Mouse (Mus musculus) midbrain, embryonic 16.5 days (tissue): Measurements from ENCODE around the gene Dennd1a. TPM values are rescaled to one million over a fixed set of nuclear protein-coding genes. Genes with fewer than 3 reads are reported as not detected.

Experiments
- ATAC-seq: fragments of 200-750 bp; cut with Nextera tagmentation; 2 replicates; pipeline ENCODE4 v1.8.0; 2017; ENCODE audit warnings: moderate TSS enrichment
- H3K27ac ChIP-seq: fragments of 300-500 bp; sonication (generic); 2 replicates; pipeline ENCODE4 v1.5.1; 2014; ENCODE audit warnings: mild to moderate bottlenecking, low read length, mixed read lengths
- H3K27me3 ChIP-seq: fragments of 300-500 bp; sonication (generic); 2 replicates; pipeline ENCODE4 v1.6.1; 2014; ENCODE audit warnings: low read depth, low read length, mixed read lengths; ENCODE audit not compliant: control insufficient read depth, insufficient read depth
- H3K36me3 ChIP-seq: fragments of 300-500 bp; sonication (generic); 2 replicates; pipeline ENCODE4 v1.6.1; 2014; ENCODE audit warnings: mild to moderate bottlenecking, low read length, moderate library complexity, mixed read lengths; ENCODE audit not compliant: control insufficient read depth, insufficient read depth
- H3K4me1 ChIP-seq: fragments of 300-500 bp; sonication (generic); 2 replicates; pipeline ENCODE4 v1.6.1; 2014; ENCODE audit warnings: mild to moderate bottlenecking, low read length, mixed read lengths; ENCODE audit not compliant: control insufficient read depth, insufficient read depth
- H3K4me2 ChIP-seq: fragments of 300-500 bp; sonication (generic); 2 replicates; pipeline ENCODE4 v1.6.1; 2014; ENCODE audit warnings: mild to moderate bottlenecking, low read length, mixed read lengths
- H3K4me3 ChIP-seq: fragments of 300-500 bp; sonication (generic); 2 replicates; pipeline ENCODE4 v1.5.1; 2014; ENCODE audit warnings: low read depth, mild to moderate bottlenecking, low read length, moderate library complexity, mixed read lengths
- H3K9ac ChIP-seq: fragments of 300-500 bp; sonication (generic); 2 replicates; pipeline ENCODE4 v1.6.1; 2014; ENCODE audit warnings: low read depth, low read length, mixed read lengths
- H3K9me3 ChIP-seq: fragments of 300-500 bp; sonication (generic); replicated peaks from 2 replicates; pipeline ENCODE4 v1.6.1; 2014; ENCODE audit warnings: mild to moderate bottlenecking, low read length, mixed read lengths; ENCODE audit not compliant: control insufficient read depth, poor library complexity, severe bottlenecking
- WGBS: fragments of 180-500 bp; shearing (Covaris S2); extraction: QIAGEN DNeasy Blood & Tissue Kit; methylation state at CpG from one replicate; pipeline ENCODE4 v1.1.7; 2014; 5-methylcytosine and 5-hydroxymethylcytosine counted together
- polyA plus RNA-seq: library from polyadenylated mRNA; unstranded; fragments of >200 nt; fragmentation: Nextera tagmentation; extraction: Ambion mirVana; gene quantifications from 2 replicates; pipeline ENCODE4 v1.2.1, GENCODE M21; 2015

Gene Dennd1a
- polyA plus RNA-seq, 1 experiment from 2014 or later = 21.7 TPM

DNA sequence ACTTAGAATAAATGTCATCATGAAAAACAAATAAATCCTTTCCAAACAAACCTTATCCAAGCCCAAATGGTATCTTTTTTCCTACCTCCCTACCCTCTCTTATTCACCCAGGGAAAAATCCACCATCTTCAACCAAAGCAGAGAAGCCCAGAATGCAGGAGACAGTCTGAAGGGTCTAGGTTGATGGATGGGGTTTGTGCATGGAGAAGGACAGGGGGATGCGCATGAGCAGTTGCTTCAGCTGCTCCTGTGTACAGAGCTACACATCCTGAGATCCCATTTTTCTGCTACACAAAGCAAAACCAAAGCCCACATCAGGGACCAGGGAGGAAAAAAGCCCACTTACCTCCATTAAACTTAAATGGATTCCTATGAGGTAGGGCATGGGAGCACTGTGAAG lies 304.5 kb downstream of the Dennd1a start:
- 96% methylated on average over 1 of the region's 1 CpGs for WGBS
- H3K9me3 ChIP-seq = no peaks in the 10 kb centered on the region
- H3K4me2 ChIP-seq = no peak overlapping the region
- ATAC-seq = no peak
- H3K36me3 ChIP-seq = no peaks in the 10 kb centered on the region
- peaks cover 9% of the 10 kb centered on the region for H3K4me1 ChIP-seq
- no peak overlapping the region for H3K9ac ChIP-seq
- H3K27ac ChIP-seq = no peak overlapping the region
- H3K27me3 ChIP-seq = no peaks in the 10 kb centered on the region
- no peak overlapping the region for H3K4me3 ChIP-seq

DNA sequence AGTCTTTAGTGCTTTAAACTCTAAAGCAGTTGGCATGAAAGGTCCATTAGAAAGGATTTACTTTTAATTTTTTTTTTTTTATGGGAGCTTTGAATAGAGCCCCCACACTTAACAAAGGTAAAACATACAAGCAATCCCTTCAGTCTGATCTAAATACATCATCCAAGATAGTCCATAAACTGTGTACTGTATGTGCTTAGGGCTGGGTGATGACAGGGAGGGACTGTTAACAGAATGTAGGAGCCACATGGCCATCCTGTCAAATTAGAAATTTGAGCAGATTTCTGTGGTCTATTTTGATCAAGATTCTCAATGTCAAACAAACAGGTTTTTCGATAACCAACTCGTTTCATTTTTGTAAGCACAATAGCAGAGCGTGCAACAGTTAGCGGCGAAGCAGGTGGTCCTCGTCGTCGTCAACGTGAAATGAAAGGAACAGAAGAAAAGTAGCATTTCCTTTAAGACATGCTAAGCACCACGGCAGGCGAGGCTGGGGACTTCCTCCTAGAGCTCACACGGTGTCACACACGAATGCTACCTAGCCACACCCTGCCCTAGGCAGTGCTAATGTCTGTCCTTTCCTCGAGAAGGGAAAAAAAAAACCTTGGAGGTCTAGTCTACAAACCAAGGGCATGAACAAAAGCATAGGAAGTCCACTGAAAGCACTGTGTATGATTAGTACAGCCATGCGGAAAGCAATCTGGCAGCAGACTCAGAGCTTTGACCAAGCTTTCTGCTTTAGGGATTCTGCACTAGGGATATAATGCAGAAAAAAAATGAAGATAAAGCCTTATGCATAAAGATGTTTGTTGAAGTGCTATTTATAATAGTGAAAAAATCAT lies 305.4 kb downstream of the Dennd1a start:
- Histone ChIP-seq H3K4me2 (no peak overlapping the region), H3K27ac (no peak overlapping the region), H3K27me3 (no peaks in the 10 kb centered on the region), H3K4me3 (no peak overlapping the region), H3K36me3 (no peaks in the 10 kb centered on the region), H3K9me3 (no peaks in the 10 kb centered on the region), H3K9ac (0 out of 2 replicates have a peak overlapping the region, but pooled peaks have one; percentile 6), H3K4me1 (peaks cover 9% of the 10 kb centered on the region)
- 56% methylated on average over 15 of the region's 15 CpGs for WGBS
- no peak for ATAC-seq

DNA sequence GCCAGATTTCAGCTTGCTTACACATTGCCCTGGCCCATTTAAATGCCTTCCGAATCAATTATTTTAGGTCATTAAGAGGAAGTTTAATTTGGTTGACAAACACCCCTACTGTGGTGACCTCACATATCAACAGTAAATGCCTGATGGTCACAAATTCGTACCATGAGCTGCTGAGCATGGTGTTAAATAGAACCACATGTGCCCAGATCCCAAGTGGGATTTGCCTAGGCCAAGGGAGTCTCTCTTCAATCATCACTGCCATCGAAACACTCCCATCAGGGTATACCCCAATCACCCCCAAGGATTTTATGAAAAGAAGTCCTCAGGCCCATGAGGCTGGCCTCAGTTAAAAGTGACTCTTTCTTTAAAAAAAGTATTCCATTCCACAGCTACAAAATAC lies 313.0 kb downstream of the Dennd1a start:
- 83% methylated on average over 3 of the region's 3 CpGs for WGBS
- ATAC-seq = no peak
- H3K4me3 ChIP-seq = no peak overlapping the region

DNA sequence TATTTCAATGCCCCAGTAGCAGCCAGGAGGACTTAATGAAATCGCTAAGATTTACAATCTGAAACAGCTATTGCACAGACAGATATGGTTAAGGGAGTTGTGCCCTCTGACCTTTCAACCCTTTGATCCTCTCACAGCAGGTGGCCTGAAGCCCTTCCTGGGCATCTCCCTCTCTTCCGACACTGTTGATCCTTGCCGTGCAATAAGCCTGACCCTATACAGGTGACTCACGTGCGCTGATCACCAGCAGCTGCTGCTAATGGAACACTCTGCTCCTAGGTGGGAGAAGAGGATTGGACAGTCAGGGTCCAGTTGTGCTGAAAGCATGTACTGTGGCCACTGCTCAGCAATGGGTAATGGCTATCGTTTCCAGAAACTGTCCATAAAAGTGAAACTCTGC lies 314.6 kb downstream of the Dennd1a start:
- Histone ChIP-seq H3K4me1 (peaks cover 4% of the 10 kb centered on the region; the same call in 1 of the 2 replicates), H3K27me3 (no peaks in the 10 kb centered on the region), H3K4me2 (no peak overlapping the region), H3K4me3 (no peak overlapping the region), H3K27ac (no peak overlapping the region), H3K36me3 (no peaks in the 10 kb centered on the region), H3K9ac (no peak overlapping the region), H3K9me3 (no peaks in the 10 kb centered on the region)
- 61% methylated on average over 6 of the region's 6 CpGs for WGBS
- no peak for ATAC-seq

More for the DNA sequence above, 313.0 kb downstream of the Dennd1a start:
- no peaks in the 10 kb centered on the region for H3K36me3 ChIP-seq
- H3K9ac ChIP-seq = no peak overlapping the region
- no peak overlapping the region for H3K4me2 ChIP-seq
- no peaks in the 10 kb centered on the region for H3K27me3 ChIP-seq
- no peaks in the 10 kb centered on the region for H3K9me3 ChIP-seq
- no peak overlapping the region for H3K27ac ChIP-seq
- peaks cover 4% of the 10 kb centered on the region; the same call in 1 of the 2 replicates for H3K4me1 ChIP-seq

DNA sequence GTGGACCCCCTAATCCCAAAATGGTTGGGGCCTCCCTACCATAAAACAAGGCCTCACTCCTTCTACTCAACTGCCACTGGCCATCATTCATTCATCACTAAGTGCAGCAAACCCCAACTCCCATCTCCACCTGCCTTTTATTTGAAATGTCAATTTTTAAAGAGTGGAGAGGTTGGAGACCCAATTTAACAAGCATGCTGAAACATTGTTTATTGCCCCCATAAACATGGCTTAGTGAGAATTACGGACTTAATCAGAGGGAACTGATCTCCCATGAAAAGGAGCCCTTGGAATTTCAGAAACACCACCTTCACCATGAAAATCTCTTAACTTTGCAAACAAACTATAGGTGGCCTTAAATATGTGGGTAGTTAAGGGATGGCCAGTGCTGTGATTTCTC lies 315.5 kb downstream of the Dennd1a start:
- Histone ChIP-seq H3K27me3 (no peaks in the 10 kb centered on the region), H3K9me3 (no peaks in the 10 kb centered on the region), H3K4me1 (peaks cover 4% of the 10 kb centered on the region; the same call in 1 of the 2 replicates), H3K4me2 (no peak overlapping the region), H3K36me3 (no peaks in the 10 kb centered on the region), H3K9ac (no peak overlapping the region), H3K27ac (no peak overlapping the region), H3K4me3 (no peak overlapping the region)
- no peak for ATAC-seq
- 92% methylated on average over 1 of the region's 1 CpGs for WGBS

DNA sequence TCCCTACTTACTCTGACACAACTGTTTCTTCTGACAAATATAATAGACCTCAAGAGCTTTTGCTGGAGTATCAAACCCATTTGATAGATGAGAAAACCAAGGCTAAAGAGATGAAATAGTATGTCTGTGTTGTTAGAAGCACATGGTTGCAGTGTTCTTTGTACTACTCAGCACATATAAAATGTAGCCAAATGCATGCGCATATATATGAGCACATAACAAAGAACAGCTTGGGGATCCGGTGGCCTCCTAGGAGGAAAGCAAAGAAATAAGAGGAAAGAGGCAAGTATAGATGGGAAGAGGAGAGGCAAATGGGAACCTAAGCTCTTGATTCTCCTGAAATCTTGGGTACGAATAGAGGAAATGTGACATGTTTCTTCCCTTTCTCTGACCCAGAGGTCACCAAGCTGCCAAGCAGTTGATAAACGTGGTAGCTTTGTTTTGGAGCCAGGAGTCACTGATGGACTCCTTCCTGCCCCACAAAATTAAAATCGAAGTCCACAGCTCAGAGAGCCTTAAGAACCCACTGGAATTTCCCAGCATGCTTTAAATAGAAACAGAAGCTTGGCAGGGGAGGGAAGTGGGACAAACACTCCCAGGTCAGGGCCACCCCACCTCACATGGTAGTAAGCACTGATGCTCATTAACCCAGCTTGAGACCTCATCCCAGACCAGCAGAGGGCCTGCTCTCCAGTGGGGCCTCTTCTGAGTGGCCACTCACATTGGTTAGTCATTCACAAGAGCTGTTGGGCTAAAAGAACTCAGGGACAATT lies 317.3 kb downstream of the Dennd1a start:
- H3K4me3 ChIP-seq = no peak overlapping the region
- no peaks in the 10 kb centered on the region for H3K36me3 ChIP-seq
- H3K27me3 ChIP-seq = no peaks in the 10 kb centered on the region
- 35% methylated on average over 5 of the region's 5 CpGs for WGBS
- H3K27ac ChIP-seq = no peak overlapping the region
- no peak for ATAC-seq
- peaks cover 4% of the 10 kb centered on the region; the same call in 1 of the 2 replicates for H3K4me1 ChIP-seq
- H3K9ac ChIP-seq = no peak overlapping the region
- H3K4me2 ChIP-seq = no peak overlapping the region
- no peaks in the 10 kb centered on the region for H3K9me3 ChIP-seq

DNA sequence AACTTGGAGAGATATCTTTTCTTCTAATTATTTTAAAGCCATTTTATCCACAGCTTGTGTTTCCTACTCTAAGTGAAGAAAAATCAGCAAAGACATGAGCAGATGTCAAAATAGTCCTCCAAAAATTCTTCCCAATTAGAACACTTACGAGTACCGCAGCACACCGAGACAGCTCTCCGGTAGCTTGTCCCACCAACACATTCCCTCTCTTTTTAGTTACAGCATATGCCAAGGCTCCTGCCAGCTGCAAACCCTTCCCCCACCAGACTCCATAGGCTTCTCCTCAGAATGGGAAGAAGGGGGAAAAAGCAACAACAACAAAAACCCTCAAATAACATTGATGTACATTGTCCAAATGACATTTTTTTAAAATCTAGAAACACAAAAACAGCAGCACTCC lies 322.7 kb downstream of the Dennd1a start:
- Histone ChIP-seq H3K27me3 (no peaks in the 10 kb centered on the region), H3K27ac (no peak overlapping the region), H3K9me3 (no peaks in the 10 kb centered on the region), H3K36me3 (no peaks in the 10 kb centered on the region), H3K4me3 (no peak overlapping the region), H3K4me2 (no peak overlapping the region), H3K4me1 (no peaks in the 10 kb centered on the region), H3K9ac (no peak overlapping the region)
- WGBS = 83% methylated on average over 4 of the region's 4 CpGs
- ATAC-seq = no peak

DNA sequence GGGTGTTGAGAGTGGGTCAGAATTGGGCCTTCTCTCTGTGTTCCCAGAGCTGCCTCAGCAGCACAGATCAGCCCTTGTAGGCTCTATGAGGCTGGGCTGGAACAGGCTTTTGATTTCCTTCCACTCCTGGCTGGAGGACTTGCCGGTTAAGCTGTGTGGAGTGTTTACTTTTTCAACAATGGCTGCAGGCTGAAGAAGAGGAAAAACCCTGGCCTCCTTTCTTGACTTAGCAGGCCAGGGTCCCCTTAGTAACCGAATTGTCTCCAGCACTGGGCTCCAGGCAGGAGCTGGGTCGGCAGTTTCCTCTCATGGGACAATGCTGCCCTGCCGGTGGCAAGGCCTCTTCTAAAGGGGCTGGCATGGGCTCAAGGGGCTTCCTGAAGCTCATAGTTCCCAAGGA lies 323.8 kb downstream of the Dennd1a start:
- Histone ChIP-seq H3K4me3 (no peak overlapping the region), H3K36me3 (no peaks in the 10 kb centered on the region; the same call in 1 of the 2 replicates), H3K9me3 (no peaks in the 10 kb centered on the region), H3K27ac (no peak overlapping the region), H3K27me3 (no peaks in the 10 kb centered on the region), H3K4me1 (no peaks in the 10 kb centered on the region), H3K9ac (no peak overlapping the region), H3K4me2 (no peak overlapping the region)
- WGBS = 11% methylated on average over 4 of the region's 4 CpGs
- ATAC-seq = peak; percentile 56; the same call in 1 of the 2 replicates

DNA sequence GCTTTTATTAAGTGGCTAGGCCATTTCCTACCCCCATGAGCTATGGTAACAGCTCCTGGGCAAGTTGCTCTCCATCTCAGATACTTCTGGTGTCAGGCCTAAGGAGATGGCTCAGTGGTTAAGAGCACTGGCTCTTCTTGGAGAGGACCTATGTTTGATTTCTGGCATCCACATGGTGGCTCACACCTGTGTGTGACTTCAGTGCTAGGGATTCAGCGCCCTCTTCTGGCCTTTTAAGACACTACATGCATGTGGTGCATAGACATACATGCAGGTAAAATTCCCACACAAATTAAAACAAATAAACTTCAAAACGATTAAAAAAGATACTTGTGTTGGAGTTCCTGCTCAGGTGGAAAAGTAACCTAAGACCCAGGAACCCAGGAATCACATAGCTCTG lies 338.8 kb downstream of the Dennd1a start:
- no peak overlapping the region for H3K27ac ChIP-seq
- no peaks in the 10 kb centered on the region for H3K27me3 ChIP-seq
- no peaks in the 10 kb centered on the region for H3K9me3 ChIP-seq
- H3K4me1 ChIP-seq = peaks cover 3% of the 10 kb centered on the region
- H3K4me3 ChIP-seq = no peak overlapping the region
- H3K4me2 ChIP-seq = no peak overlapping the region
- H3K9ac ChIP-seq = no peak overlapping the region
- H3K36me3 ChIP-seq = no peaks in the 10 kb centered on the region
- no peak for ATAC-seq
- 26% methylated on average over 2 of the region's 2 CpGs for WGBS
